Mouse (Mus musculus) ovary, postnatal 10 days (tissue): Measurements from ENCODE around the gene Unc5cl.

Source experiments
- DNase-seq: peaks from one replicate; pipeline ENCODE4 v3.0.0; 2022; ENCODE audit warnings: low spot score

Gene Unc5cl

GRCm38 (mm10) chr17:48432158-48432980, 22.3 kb upstream of the Unc5cl start, which contains the start of gene Apobec2:
Gene Apobec2, minus strand, starts transcription at chr17:48432930.
- DNase-seq, result no peak

GRCm38 (mm10) chr17:48433006-48433655, 21.6 kb upstream of the Unc5cl start:
- no peak for DNase-seq

GRCm38 (mm10) chr17:48433689-48434330, 20.9 kb upstream of the Unc5cl start:
- DNase-seq, result no peak

- DNase-seq, result no peak
Observed at GRCm38 (mm10) chr17:48434479-48434878, 20.2 kb upstream of the Unc5cl start.

- DNase-seq, result no peak
Observed at GRCm38 (mm10) chr17:48436487-48436886, 18.2 kb upstream of the Unc5cl start.

- no peak for DNase-seq
Observed at GRCm38 (mm10) chr17:48437421-48437911, 17.2 kb upstream of the Unc5cl start.

GRCm38 (mm10) chr17:48442745-48443457, 11.8 kb upstream of the Unc5cl start:
- no peak for DNase-seq

GRCm38 (mm10) chr17:48443542-48444145, 11.1 kb upstream of the Unc5cl start:
- DNase-seq, result no peak

GRCm38 (mm10) chr17:48447675-48448074, 7.0 kb upstream of the Unc5cl start:
- no peak for DNase-seq

- no peak for DNase-seq
Observed at GRCm38 (mm10) chr17:48450666-48451352, 3.9 kb upstream of the Unc5cl start.

- DNase-seq, result no peak
Observed at GRCm38 (mm10) chr17:48451353-48451675, 3.4 kb upstream of the Unc5cl start, which contains the start of gene Tspo2. Gene Tspo2, minus strand, starts transcription at chr17:48451522.

- no peak for DNase-seq
Observed at GRCm38 (mm10) chr17:48451753-48452444, 2.8 kb upstream of the Unc5cl start.

GRCm38 (mm10) chr17:48453489-48453888, 1.2 kb upstream of the Unc5cl start:
- DNase-seq, result no peak

GRCm38 (mm10) chr17:48454190-48454589, 511 bp upstream of the Unc5cl start:
- DNase-seq, result no peak

- no peak for DNase-seq
Observed at GRCm38 (mm10) chr17:48455955-48456354, 1.3 kb downstream of the Unc5cl start.

- DNase-seq, result no peak
Observed at GRCm38 (mm10) chr17:48457971-48458653, 3.4 kb downstream of the Unc5cl start.

GRCm38 (mm10) chr17:48462096-48462495, 7.4 kb downstream of the Unc5cl start:
- no peak for DNase-seq

GRCm38 (mm10) chr17:48463391-48463790, 8.7 kb downstream of the Unc5cl start:
- no peak for DNase-seq

- no peak for DNase-seq
Observed at GRCm38 (mm10) chr17:48466769-48467394, 12.2 kb downstream of the Unc5cl start.
